Mouse (Mus musculus) intestine, postnatal 0 days (tissue): ENCODE results near the gene Tceal7. TPM values are rescaled to one million over a fixed set of nuclear protein-coding genes. Genes with fewer than 3 reads are reported as not detected.

Experiments
- ATAC-seq: fragments of 200-750 bp; cut with Nextera tagmentation; 2 replicates; pipeline ENCODE4 v1.8.0; 2017; ENCODE audit warnings: mild to moderate bottlenecking, moderate TSS enrichment, moderate library complexity
- H3K27ac ChIP-seq: fragments of 300-500 bp; sonication (generic); 2 replicates; pipeline ENCODE4 v1.5.1; 2014; ENCODE audit warnings: mild to moderate bottlenecking, low read depth, low read length, moderate library complexity
- H3K27me3 ChIP-seq: fragments of 300-500 bp; sonication (generic); replicated peaks from 2 replicates; pipeline ENCODE4 v1.6.1; 2014; ENCODE audit warnings: low read length, mixed read lengths; ENCODE audit not compliant: control insufficient read depth, insufficient read depth
- H3K36me3 ChIP-seq: fragments of 300-500 bp; sonication (generic); 2 replicates; pipeline ENCODE4 v1.6.1; 2014; ENCODE audit warnings: mild to moderate bottlenecking, moderate library complexity; ENCODE audit not compliant: control insufficient read depth, insufficient read depth
- H3K4me1 ChIP-seq: fragments of 300-500 bp; sonication (generic); replicated peaks from 2 replicates; pipeline ENCODE4 v1.6.1; 2014; ENCODE audit warnings: antibody characterized with exemption, low read length, mixed read lengths; ENCODE audit not compliant: control insufficient read depth, insufficient read depth
- H3K4me2 ChIP-seq: fragments of 300-500 bp; sonication (generic); replicated peaks from 2 replicates; pipeline ENCODE4 v1.6.1; 2014; ENCODE audit warnings: low read depth, mild to moderate bottlenecking, moderate library complexity
- H3K4me3 ChIP-seq: fragments of 300-500 bp; sonication (generic); 2 replicates; pipeline ENCODE4 v1.5.1; 2014; ENCODE audit warnings: low read depth, low read length
- H3K9ac ChIP-seq: fragments of 300-500 bp; sonication (generic); 2 replicates; pipeline ENCODE4 v1.6.1; 2014; ENCODE audit warnings: mild to moderate bottlenecking, low read depth, low read length
- H3K9me3 ChIP-seq: fragments of 300-500 bp; sonication (generic); 2 replicates; pipeline ENCODE4 v1.6.1; 2016; ENCODE audit warnings: mixed run types; ENCODE audit not compliant: control insufficient read depth
- CTCF ChIP-seq: sonication (generic); IDR thresholded peaks from 2 replicates; pipeline ENCODE4 v1.5.1; 2016; ENCODE audit warnings: low read depth, mild to moderate bottlenecking, control low read depth, antibody characterized with exemption, moderate library complexity
- WGBS: fragments of 180-500 bp; shearing (Covaris S2); extraction: QIAGEN DNeasy Blood & Tissue Kit; methylation state at CpG from one replicate; pipeline ENCODE4 v1.1.7; 2014; 5-methylcytosine and 5-hydroxymethylcytosine counted together
- polyA plus RNA-seq: library from polyadenylated mRNA; unstranded; fragments of >200 nt; fragmentation: Nextera tagmentation; extraction: Ambion mirVana; gene quantifications from 2 replicates; pipeline ENCODE4 v1.2.1, GENCODE M21; 2015

Gene Tceal7
- polyA plus RNA-seq, 1 experiment from 2014 or later, result 0.37 TPM

- H3K36me3 ChIP-seq, result no peaks in the 10 kb centered on the region
- H3K9me3 ChIP-seq, result no peaks in the 10 kb centered on the region
- H3K27ac ChIP-seq, result peak within 1 kb of the TSS; percentile 50; the same call in 1 of the 2 replicates
- H3K9ac ChIP-seq, result peak within 1 kb of the TSS; percentile 45
- no peaks in the 10 kb centered on the region for H3K27me3 ChIP-seq
- ATAC-seq, result peak; percentile 86
- TF ChIP-seq CTCF, result no peak
- WGBS, result 17% methylated on average over 20 of the region's 20 CpGs
- H3K4me1 ChIP-seq, result no peaks in the 10 kb centered on the region
- H3K4me2 ChIP-seq, result peak within 1 kb of the TSS; percentile 61
- H3K4me3 ChIP-seq, result peak within 1 kb of the TSS; percentile 49
These were observed 30.1 kb downstream of the Tceal7 start, which contains the start of gene Tceal9 for GRCm38 (mm10) chrX:136244574-136245229. Gene Tceal9 (plus strand): TSS chrX:136245079.

GRCm38 (mm10) chrX:136245521-136246071 is 31.0 kb downstream of the Tceal7 start:
- ATAC-seq, result peak; percentile 52
- Histone ChIP-seq H3K27ac (peak overlapping the region; percentile 50; the same call in 1 of the 2 replicates), H3K36me3 (no peaks in the 10 kb centered on the region), H3K27me3 (no peaks in the 10 kb centered on the region), H3K4me2 (peak overlapping the region; percentile 61), H3K4me3 (peak overlapping the region; percentile 49), H3K4me1 (no peaks in the 10 kb centered on the region), H3K9ac (peak overlapping the region; percentile 45), H3K9me3 (no peaks in the 10 kb centered on the region)
- WGBS, result 19% methylated on average over 13 of the region's 15 CpGs
- TF ChIP-seq CTCF, result no peak

- Histone ChIP-seq H3K9me3 (no peaks in the 10 kb centered on the region), H3K4me2 (no peak overlapping the region), H3K36me3 (no peaks in the 10 kb centered on the region), H3K27ac (no peak overlapping the region), H3K27me3 (no peaks in the 10 kb centered on the region), H3K4me3 (no peak overlapping the region), H3K4me1 (no peaks in the 10 kb centered on the region), H3K9ac (no peak overlapping the region)
- no peak for TF ChIP-seq CTCF
- WGBS, result 49% methylated on average over 6 of the region's 6 CpGs
- ATAC-seq, result peak; percentile 43; the same call in 1 of the 2 replicates
These were observed 34.2 kb downstream of the Tceal7 start for GRCm38 (mm10) chrX:136248811-136249210.

DNA sequence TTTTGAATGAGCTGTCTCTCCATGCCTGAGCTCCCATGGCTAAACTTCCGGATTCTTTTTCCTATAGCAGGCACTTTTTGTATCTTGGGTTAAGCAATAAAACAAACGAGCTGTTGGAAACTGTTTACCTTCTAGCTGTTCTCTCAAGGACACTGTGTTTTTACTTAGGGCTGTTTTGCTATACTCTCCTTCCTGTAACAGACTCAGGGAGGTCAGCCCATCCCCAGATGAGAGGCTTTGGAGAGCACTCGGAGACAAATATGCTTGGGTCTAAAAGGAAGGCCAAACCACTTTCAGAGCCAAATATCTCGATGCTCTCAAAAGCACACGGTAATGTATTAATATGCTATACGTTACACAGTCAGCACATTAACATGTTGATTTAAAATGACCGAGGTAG is 35.1 kb downstream of the Tceal7 start:
- no peak overlapping the region for H3K4me3 ChIP-seq
- TF ChIP-seq CTCF, result no peak
- H3K9me3 ChIP-seq, result no peaks in the 10 kb centered on the region
- ATAC-seq, result no peak
- H3K4me2 ChIP-seq, result no peak overlapping the region
- H3K27me3 ChIP-seq, result no peaks in the 10 kb centered on the region
- H3K27ac ChIP-seq, result no peak overlapping the region
- no peaks in the 10 kb centered on the region for H3K36me3 ChIP-seq
- no peaks in the 10 kb centered on the region for H3K4me1 ChIP-seq
- WGBS, result 49% methylated on average over 7 of the region's 7 CpGs
- no peak overlapping the region for H3K9ac ChIP-seq

- WGBS, result 39% methylated on average over 6 of the region's 6 CpGs
- no peak overlapping the region for H3K4me3 ChIP-seq
- no peaks in the 10 kb centered on the region for H3K9me3 ChIP-seq
- no peaks in the 10 kb centered on the region for H3K4me1 ChIP-seq
- no peak overlapping the region for H3K9ac ChIP-seq
- no peak for ATAC-seq
- H3K36me3 ChIP-seq, result no peaks in the 10 kb centered on the region
- H3K27me3 ChIP-seq, result no peaks in the 10 kb centered on the region
- H3K27ac ChIP-seq, result no peak overlapping the region
- no peak overlapping the region for H3K4me2 ChIP-seq
- no peak for TF ChIP-seq CTCF
These were observed 37.6 kb downstream of the Tceal7 start for GRCm38 (mm10) chrX:136252023-136252729.

GRCm38 (mm10) chrX:136267720-136268119 is 53.1 kb downstream of the Tceal7 start:
- Histone ChIP-seq H3K36me3 (no peaks in the 10 kb centered on the region), H3K27ac (no peak overlapping the region), H3K9ac (no peak overlapping the region), H3K4me2 (no peak overlapping the region), H3K4me1 (no peaks in the 10 kb centered on the region), H3K4me3 (no peak overlapping the region), H3K27me3 (no peaks in the 10 kb centered on the region), H3K9me3 (no peaks in the 10 kb centered on the region)
- no peak for TF ChIP-seq CTCF
- WGBS, result 68% methylated on average over 5 of the region's 5 CpGs
- ATAC-seq, result no peak
